Mouse (Mus musculus): ENCODE results near the gene Adat3. TPM values are rescaled to one million over a fixed set of nuclear protein-coding genes. Genes with fewer than 3 reads are reported as not detected.

Adat3 gene
- polyA plus RNA-seq (2014; fragmentation: Illumina TruSeq; extraction: RNeasy Lipid Tissue Mini Kit (QIAGEN cat#74804); ENCODE audit: insufficient read depth, low read depth, low replicate concordance), result 1.3 TPM

GRCm38 (mm10) chr10:80602698-80603325, at the start of gene Adat3, which contains the start of gene Scamp4:
Gene Adat3 (plus strand): TSS chr10:80602880.
Gene Scamp4 (plus strand): TSS chr10:80602872.

GRCm38 (mm10) chr10:80561116-80561944, 41.4 kb upstream of the Adat3 start, which contains the start of gene Rexo1:
Gene Rexo1 (minus strand): TSS chr10:80561560.

GRCm38 (mm10) chr10:80577195-80578130, 25.2 kb upstream of the Adat3 start, which contains the start of gene Klf16:
Gene Klf16 (minus strand): TSS chr10:80577321.

GRCm38 (mm10) chr10:80589879-80590854, 12.5 kb upstream of the Adat3 start, which contains the start of gene Abhd17a:
Gene Abhd17a (minus strand): TSS chr10:80590341.

GRCm38 (mm10) chr10:80605721-80606120, 3.0 kb downstream of the Adat3 start, which contains the start of gene Gm49322:
Gene Gm49322 (plus strand): TSS chr10:80606021.

GRCm38 (mm10) chr10:80622661-80623456, 20.2 kb downstream of the Adat3 start, which contains the start of gene Csnk1g2:
Gene Csnk1g2 (plus strand): TSS chr10:80622838.

GRCm38 (mm10) chr10:80656863-80657623, 54.4 kb downstream of the Adat3 start, which contains the start of gene Btbd2:
Gene Btbd2 (minus strand): TSS chr10:80657071.

Other genes with a start within 250 kb of the Adat3 start
- gene Plk5, start 246.4 kb upstream of the Adat3 start, polyA plus RNA-seq (2014; fragmentation: Illumina TruSeq; extraction: RNeasy Lipid Tissue Mini Kit (QIAGEN cat#74804); ENCODE audit: insufficient read depth, low read depth, low replicate concordance), result 1.6 TPM
- 6.8 TPM for gene Mex3d, start 215.2 kb upstream of the Adat3 start, polyA plus RNA-seq (2014; fragmentation: Illumina TruSeq; extraction: RNeasy Lipid Tissue Mini Kit (QIAGEN cat#74804); ENCODE audit: insufficient read depth, low read depth, low replicate concordance)
- gene Mbd3, start 203.3 kb upstream of the Adat3 start, polyA plus RNA-seq (2014; fragmentation: Illumina TruSeq; extraction: RNeasy Lipid Tissue Mini Kit (QIAGEN cat#74804); ENCODE audit: insufficient read depth, low read depth, low replicate concordance), result 93.3 TPM
- 589 TPM for gene Uqcr11, start 196.1 kb upstream of the Adat3 start, polyA plus RNA-seq (2014; fragmentation: Illumina TruSeq; extraction: RNeasy Lipid Tissue Mini Kit (QIAGEN cat#74804); ENCODE audit: insufficient read depth, low read depth, low replicate concordance)
- gene Tcf3, start 169.2 kb upstream of the Adat3 start, polyA plus RNA-seq (2014; fragmentation: Illumina TruSeq; extraction: RNeasy Lipid Tissue Mini Kit (QIAGEN cat#74804); ENCODE audit: insufficient read depth, low read depth, low replicate concordance), result 25.1 TPM
- not detected for gene Onecut3, start 108.0 kb upstream of the Adat3 start, polyA plus RNA-seq (2014; fragmentation: Illumina TruSeq; extraction: RNeasy Lipid Tissue Mini Kit (QIAGEN cat#74804); ENCODE audit: insufficient read depth, low read depth, low replicate concordance)
- gene Atp8b3, start 63.8 kb upstream of the Adat3 start, polyA plus RNA-seq (2014; fragmentation: Illumina TruSeq; extraction: RNeasy Lipid Tissue Mini Kit (QIAGEN cat#74804); ENCODE audit: insufficient read depth, low read depth, low replicate concordance), result not detected
- 10.9 TPM for gene Rexo1, start 41.3 kb upstream of the Adat3 start, polyA plus RNA-seq (2014; fragmentation: Illumina TruSeq; extraction: RNeasy Lipid Tissue Mini Kit (QIAGEN cat#74804); ENCODE audit: insufficient read depth, low read depth, low replicate concordance)
- 10.0 TPM for gene Klf16, start 25.6 kb upstream of the Adat3 start, polyA plus RNA-seq (2014; fragmentation: Illumina TruSeq; extraction: RNeasy Lipid Tissue Mini Kit (QIAGEN cat#74804); ENCODE audit: insufficient read depth, low read depth, low replicate concordance)
- gene Abhd17a, start 12.5 kb upstream of the Adat3 start, polyA plus RNA-seq (2014; fragmentation: Illumina TruSeq; extraction: RNeasy Lipid Tissue Mini Kit (QIAGEN cat#74804); ENCODE audit: insufficient read depth, low read depth, low replicate concordance), result 63.0 TPM
- 39.5 TPM for gene Scamp4, start within 50 bp of the Adat3 start, polyA plus RNA-seq (2014; fragmentation: Illumina TruSeq; extraction: RNeasy Lipid Tissue Mini Kit (QIAGEN cat#74804); ENCODE audit: insufficient read depth, low read depth, low replicate concordance)
- gene Gm49322, start 3.1 kb downstream of the Adat3 start, polyA plus RNA-seq (2014; fragmentation: Illumina TruSeq; extraction: RNeasy Lipid Tissue Mini Kit (QIAGEN cat#74804); ENCODE audit: insufficient read depth, low read depth, low replicate concordance), result 0.44 TPM
- gene Csnk1g2, start 20.0 kb downstream of the Adat3 start, polyA plus RNA-seq (2014; fragmentation: Illumina TruSeq; extraction: RNeasy Lipid Tissue Mini Kit (QIAGEN cat#74804); ENCODE audit: insufficient read depth, low read depth, low replicate concordance), result 98.5 TPM
- gene Btbd2, start 54.2 kb downstream of the Adat3 start, polyA plus RNA-seq (2014; fragmentation: Illumina TruSeq; extraction: RNeasy Lipid Tissue Mini Kit (QIAGEN cat#74804); ENCODE audit: insufficient read depth, low read depth, low replicate concordance), result 24.0 TPM
- gene Mknk2, start 75.2 kb downstream of the Adat3 start, polyA plus RNA-seq (2014; fragmentation: Illumina TruSeq; extraction: RNeasy Lipid Tissue Mini Kit (QIAGEN cat#74804); ENCODE audit: insufficient read depth, low read depth, low replicate concordance), result 80.0 TPM
- 23.9 TPM for gene Mob3a, start 99.1 kb downstream of the Adat3 start, polyA plus RNA-seq (2014; fragmentation: Illumina TruSeq; extraction: RNeasy Lipid Tissue Mini Kit (QIAGEN cat#74804); ENCODE audit: insufficient read depth, low read depth, low replicate concordance)
- 26.3 TPM for gene Izumo4, start 99.3 kb downstream of the Adat3 start, polyA plus RNA-seq (2014; fragmentation: Illumina TruSeq; extraction: RNeasy Lipid Tissue Mini Kit (QIAGEN cat#74804); ENCODE audit: insufficient read depth, low read depth, low replicate concordance)
- gene Ap3d1, start 139.4 kb downstream of the Adat3 start, polyA plus RNA-seq (2014; fragmentation: Illumina TruSeq; extraction: RNeasy Lipid Tissue Mini Kit (QIAGEN cat#74804); ENCODE audit: insufficient read depth, low read depth, low replicate concordance), result 26.6 TPM
- gene Dot1l, start 152.3 kb downstream of the Adat3 start, polyA plus RNA-seq (2014; fragmentation: Illumina TruSeq; extraction: RNeasy Lipid Tissue Mini Kit (QIAGEN cat#74804); ENCODE audit: insufficient read depth, low read depth, low replicate concordance), result 6.0 TPM
- gene Sf3a2, start 195.3 kb downstream of the Adat3 start, polyA plus RNA-seq (2014; fragmentation: Illumina TruSeq; extraction: RNeasy Lipid Tissue Mini Kit (QIAGEN cat#74804); ENCODE audit: insufficient read depth, low read depth, low replicate concordance), result 19.4 TPM
- gene Plekhj1, start 195.7 kb downstream of the Adat3 start, polyA plus RNA-seq (2014; fragmentation: Illumina TruSeq; extraction: RNeasy Lipid Tissue Mini Kit (QIAGEN cat#74804); ENCODE audit: insufficient read depth, low read depth, low replicate concordance), result 47.8 TPM
- 0.19 TPM for gene Amh, start 202.4 kb downstream of the Adat3 start, polyA plus RNA-seq (2014; fragmentation: Illumina TruSeq; extraction: RNeasy Lipid Tissue Mini Kit (QIAGEN cat#74804); ENCODE audit: insufficient read depth, low read depth, low replicate concordance)
- not detected for gene Jsrp1, start 210.6 kb downstream of the Adat3 start, polyA plus RNA-seq (2014; fragmentation: Illumina TruSeq; extraction: RNeasy Lipid Tissue Mini Kit (QIAGEN cat#74804); ENCODE audit: insufficient read depth, low read depth, low replicate concordance)
- gene Oaz1, start 223.8 kb downstream of the Adat3 start, polyA plus RNA-seq (2014; fragmentation: Illumina TruSeq; extraction: RNeasy Lipid Tissue Mini Kit (QIAGEN cat#74804); ENCODE audit: insufficient read depth, low read depth, low replicate concordance), result 1,024 TPM
- gene Lingo3, start 241.2 kb downstream of the Adat3 start, polyA plus RNA-seq (2014; fragmentation: Illumina TruSeq; extraction: RNeasy Lipid Tissue Mini Kit (QIAGEN cat#74804); ENCODE audit: insufficient read depth, low read depth, low replicate concordance), result not detected

Data from lung, adult 10 weeks (tissue).